Mouse (Mus musculus) effector memory CD4-positive, alpha-beta T cell, adult 7 months (primary cell): ENCODE data around the gene Olfr1474. TPM values are rescaled to one million over a fixed set of nuclear protein-coding genes. Genes with fewer than 3 reads are reported as not detected.

Source experiments
- polyA plus RNA-seq: library from polyadenylated mRNA; unstranded; fragments of 100-300 nt; shearing (Covaris generic); gene quantifications from one replicate; pipeline ENCODE4 v1.2.1, GENCODE M21; 2017

Olfr1474 gene
- not detected for polyA plus RNA-seq

GRCm38 (mm10) chr19:13469265-13469664 is at the start of gene Olfr1474:
TSS of gene Olfr1474 (plus strand) at chr19:13469565.

GRCm38 (mm10) chr19:13443109-13443508 is 26.3 kb upstream of the Olfr1474 start, which contains the start of gene Olfr1471:
TSS of gene Olfr1471 (plus strand) at chr19:13443409.

GRCm38 (mm10) chr19:13455986-13456385 is 13.4 kb upstream of the Olfr1474 start, which contains the start of gene Olfr1472:
TSS of gene Olfr1472 (minus strand) at chr19:13456086.

GRCm38 (mm10) chr19:13480096-13480495 is 10.7 kb downstream of the Olfr1474 start, which contains the start of gene Olfr1475:
TSS of gene Olfr1475 (minus strand) at chr19:13480196.

GRCm38 (mm10) chr19:13500246-13500645 is 30.9 kb downstream of the Olfr1474 start, which contains the start of gene Olfr1477:
TSS of gene Olfr1477 (plus strand) at chr19:13500546.

Other genes with a start within 250 kb of the Olfr1474 start
- not detected for gene Olfr1463, start 238.2 kb upstream of the Olfr1474 start, polyA plus RNA-seq
- not detected for gene Olfr1465, start 154.0 kb upstream of the Olfr1474 start, polyA plus RNA-seq
- gene Olfr1466, start 130.7 kb upstream of the Olfr1474 start, polyA plus RNA-seq, result not detected
- 0.10 TPM for gene Olfr1467, start 107.3 kb upstream of the Olfr1474 start, polyA plus RNA-seq
- gene Olfr1469, start 61.7 kb upstream of the Olfr1474 start, polyA plus RNA-seq, result 0.12 TPM
- 0.12 TPM for gene Olfr1471, start 26.2 kb upstream of the Olfr1474 start, polyA plus RNA-seq
- gene Olfr1472, start 13.5 kb upstream of the Olfr1474 start, polyA plus RNA-seq, result not detected
- gene Olfr1475, start 10.6 kb downstream of the Olfr1474 start, polyA plus RNA-seq, result not detected
- 0.20 TPM for gene Olfr1477, start 31.0 kb downstream of the Olfr1474 start, polyA plus RNA-seq
- not detected for gene Olfr1480, start 58.3 kb downstream of the Olfr1474 start, polyA plus RNA-seq
- not detected for gene Olfr1484, start 113.9 kb downstream of the Olfr1474 start, polyA plus RNA-seq
- not detected for gene Olfr1487, start 147.8 kb downstream of the Olfr1474 start, polyA plus RNA-seq
- gene Olfr1489, start 162.1 kb downstream of the Olfr1474 start, polyA plus RNA-seq, result 0.06 TPM
- gene Olfr1490, start 181.5 kb downstream of the Olfr1474 start, polyA plus RNA-seq, result 0.40 TPM
- not detected for gene Olfr1491, start 227.7 kb downstream of the Olfr1474 start, polyA plus RNA-seq